41 mouse cellular contexts compared by ENCODE assay signal in genomic region chr5:30205034-30205433, GRCm38 (mm10). TPM values are rescaled to one million over a fixed set of nuclear protein-coding genes. Genes with fewer than 3 reads are reported as not detected.
"Had no signal": no experiment of that assay in that cellular context is flagged by ENCODE, and none has a peak within 500 bp of the region (broad histone marks: within the 10 kb centered on the region; RNA-seq: fewer than 3 reads in every experiment).

No protein-coding gene starts in this region.

- ATAC-seq: liver, postnatal 0 days; midbrain, embryonic 13.5 days; midbrain, embryonic 15.5 days; midbrain, embryonic 16.5 days had no signal

- H3K27me3 ChIP-seq: limb, embryonic 12.5 days; limb, embryonic 13.5 days; limb, embryonic 15.5 days; liver, embryonic 13.5 days; liver, embryonic 15.5 days; lung, embryonic 15.5 days; midbrain, embryonic 12.5 days; midbrain, embryonic 13.5 days; midbrain, embryonic 15.5 days had no signal

- DNase-seq: left cerebral cortex, postnatal 4 days; liver; liver, embryonic 13.5 days; liver, postnatal 0 days; lung, adult 18-20 months; lung, adult 2 months; lung, embryonic 14.5 days; lung, postnatal 10 days; lung, postnatal 14 days; lung, postnatal 36 days; lung, postnatal 4 days; midbrain, embryonic 14.5 days had no signal

- H3K4me2 ChIP-seq: limb, embryonic 12.5 days; limb, embryonic 13.5 days; limb, embryonic 15.5 days; liver, embryonic 11.5 days; liver, embryonic 13.5 days; liver, embryonic 15.5 days; lung, embryonic 14.5 days; lung, embryonic 15.5 days; midbrain, embryonic 11.5 days; midbrain, embryonic 12.5 days; midbrain, embryonic 13.5 days; midbrain, embryonic 15.5 days had no signal

- H3K9me3 ChIP-seq: limb, embryonic 10.5 days; limb, embryonic 12.5 days; limb, embryonic 13.5 days; limb, embryonic 15.5 days; liver, embryonic 13.5 days; liver, embryonic 15.5 days; lung, embryonic 15.5 days; megakaryocyte, embryonic 14.5 days; midbrain, embryonic 10.5 days; midbrain, embryonic 12.5 days; midbrain, embryonic 13.5 days; midbrain, embryonic 15.5 days had no signal

- H3K4me3 ChIP-seq: left cerebral cortex, adult 2 months; limb, embryonic 10.5 days; limb, embryonic 12.5 days; limb, embryonic 13.5 days; limb, embryonic 15.5 days; liver, embryonic 13.5 days; liver, embryonic 15.5 days; lung, embryonic 15.5 days; megakaryocyte, embryonic 14.5 days; midbrain, embryonic 10.5 days; midbrain, embryonic 12.5 days; midbrain, embryonic 13.5 days; midbrain, embryonic 15.5 days; myocyte had no signal

- H3K36me3 ChIP-seq: limb, embryonic 10.5 days; limb, embryonic 12.5 days; limb, embryonic 13.5 days; limb, embryonic 15.5 days; liver, embryonic 13.5 days; liver, embryonic 15.5 days; lung, embryonic 15.5 days; midbrain, embryonic 10.5 days; midbrain, embryonic 12.5 days; midbrain, embryonic 13.5 days; midbrain, embryonic 15.5 days had no signal

- H3K9ac ChIP-seq: limb, embryonic 12.5 days; limb, embryonic 13.5 days; limb, embryonic 15.5 days; liver, embryonic 13.5 days; liver, embryonic 14.5 days; liver, embryonic 15.5 days; liver, postnatal 0 days; lung, embryonic 14.5 days; lung, embryonic 15.5 days; midbrain, embryonic 12.5 days; midbrain, embryonic 13.5 days; midbrain, embryonic 15.5 days had no signal

- H3K27ac ChIP-seq: left cerebral cortex, adult 2 months; limb, embryonic 10.5 days; limb, embryonic 12.5 days; limb, embryonic 13.5 days; limb, embryonic 15.5 days; liver, embryonic 13.5 days; liver, embryonic 14.5 days; liver, embryonic 15.5 days; lung, embryonic 15.5 days; macrophage; midbrain, embryonic 10.5 days; midbrain, embryonic 12.5 days; midbrain, embryonic 13.5 days; midbrain, embryonic 15.5 days had no signal

- H3K4me1 ChIP-seq: liver, embryonic 15.5 days; midbrain, embryonic 10.5 days; midbrain, embryonic 12.5 days; midbrain, embryonic 13.5 days; midbrain, embryonic 15.5 days had no signal

RNA-seq across cellular contexts. Expression of gene Adgrf3, which starts 0.5 kb away (rescaled TPM):
- total RNA-seq: left cerebral cortex, adult 2 months; left cerebral cortex, adult 8-10 months; left cerebral cortex, postnatal 10 days; left cerebral cortex, postnatal 14 days; left cerebral cortex, postnatal 25 days; left cerebral cortex, postnatal 36 days; left cerebral cortex, postnatal 4 days; liver, adult 2 months; megakaryocyte, adult 5-6 weeks; megakaryocyte-erythroid progenitor cell, adult 5-6 weeks; midbrain, postnatal 0 days; monocyte, adult 5-6 weeks had no signal
- polyA plus RNA-seq: limb, embryonic 10.5 days; limb, embryonic 11.5 days; limb, embryonic 12.5 days; limb, embryonic 13.5 days; liver, adult 2 months; liver, embryonic 11.5 days; liver, embryonic 13.5 days; liver, embryonic 15.5 days; liver, postnatal 0 days; macrophage; midbrain, embryonic 11.5 days; midbrain, embryonic 12.5 days; midbrain, embryonic 13.5 days; midbrain, embryonic 14.5 days; midbrain, embryonic 15.5 days; midbrain, embryonic 16.5 days; midbrain, postnatal 0 days had no signal
